Mouse (Mus musculus): Measurements from ENCODE around the gene Atg2a.

Atg2a gene

DNA sequence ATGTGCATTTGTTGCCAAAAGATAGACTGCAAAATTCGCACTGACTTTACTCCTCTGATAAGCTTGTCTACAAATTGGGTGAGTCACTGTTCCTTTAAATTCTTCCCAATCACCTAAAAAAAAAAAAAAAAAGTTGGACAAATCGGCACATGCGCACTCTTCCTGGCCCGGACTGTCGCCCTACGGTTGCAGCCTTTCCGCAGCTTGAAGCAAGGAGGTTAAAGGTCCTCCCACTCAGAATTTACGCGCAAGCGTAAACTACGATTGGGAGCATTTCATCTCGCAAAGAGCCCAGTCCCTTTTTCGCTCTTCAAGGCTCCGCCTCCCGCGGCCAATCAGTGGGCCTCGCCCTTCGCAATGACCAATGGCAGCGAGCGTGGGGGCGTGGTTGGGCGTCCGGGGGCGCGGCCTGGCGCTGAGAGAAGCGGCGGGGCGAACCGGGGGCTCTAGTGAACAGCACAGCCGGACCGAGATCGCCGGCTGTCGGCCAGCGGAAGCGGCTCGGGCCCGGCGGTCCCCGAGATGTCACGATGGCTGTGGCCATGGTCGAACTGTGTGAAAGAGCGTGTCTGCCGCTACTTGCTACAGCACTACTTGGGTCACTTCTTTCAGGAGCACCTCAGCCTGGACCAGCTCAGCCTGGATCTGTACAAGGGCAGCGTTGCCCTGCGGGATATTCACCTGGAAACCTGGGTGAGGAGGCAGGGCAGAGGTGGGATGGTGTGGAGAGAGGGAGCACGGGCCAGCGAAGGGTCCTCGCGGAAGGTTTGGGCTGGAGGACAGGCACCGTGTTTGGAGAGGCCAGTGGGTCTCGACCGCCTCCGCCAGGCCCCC is at the start of gene Atg2a:
Gene Atg2a (plus strand): TSS at position 395 of the 834 bp plus-strand sequence.
- DNase-seq, result peak; percentile 100

DNA sequence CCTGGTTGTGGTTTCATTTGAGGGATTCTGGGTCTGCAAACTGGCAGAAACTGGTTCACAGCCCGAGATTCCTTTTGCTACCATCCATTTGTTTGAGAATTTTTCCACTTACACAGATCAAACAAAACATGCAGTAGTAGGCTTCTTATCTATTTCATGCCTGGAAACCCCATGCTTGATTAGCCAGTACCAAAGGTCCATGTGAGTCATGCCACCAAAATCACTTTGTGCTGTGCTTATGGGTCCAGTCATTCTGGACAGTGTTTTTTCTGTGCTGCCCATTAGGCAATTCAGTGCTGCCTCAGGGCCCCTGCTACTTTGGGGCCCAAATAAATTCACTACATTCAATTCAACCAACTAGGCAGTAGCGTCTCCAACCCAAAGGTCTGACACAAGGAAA is 37.2 kb upstream of the Atg2a start:
- DNase-seq, result no peak

DNA sequence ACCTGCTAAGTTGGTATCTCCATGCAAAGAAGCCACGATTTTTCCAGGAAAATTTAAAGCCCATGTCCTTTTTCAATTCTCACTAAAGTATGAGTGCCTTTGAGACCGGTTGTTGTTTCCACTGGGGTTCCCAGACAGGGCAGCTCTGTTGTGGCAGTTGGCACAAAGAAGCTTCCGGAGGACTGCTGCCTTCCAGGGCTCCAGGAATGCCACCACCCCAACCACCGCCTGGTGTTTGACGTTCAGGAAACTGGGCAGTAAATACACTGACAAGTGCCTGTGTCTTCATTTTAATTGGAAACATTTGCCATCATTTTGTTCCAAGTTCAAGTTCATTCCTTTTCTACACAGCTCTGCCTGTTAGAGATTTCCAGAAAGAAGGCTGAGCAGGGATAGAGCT is 34.8 kb upstream of the Atg2a start:
- peak; percentile 71 for DNase-seq

DNA sequence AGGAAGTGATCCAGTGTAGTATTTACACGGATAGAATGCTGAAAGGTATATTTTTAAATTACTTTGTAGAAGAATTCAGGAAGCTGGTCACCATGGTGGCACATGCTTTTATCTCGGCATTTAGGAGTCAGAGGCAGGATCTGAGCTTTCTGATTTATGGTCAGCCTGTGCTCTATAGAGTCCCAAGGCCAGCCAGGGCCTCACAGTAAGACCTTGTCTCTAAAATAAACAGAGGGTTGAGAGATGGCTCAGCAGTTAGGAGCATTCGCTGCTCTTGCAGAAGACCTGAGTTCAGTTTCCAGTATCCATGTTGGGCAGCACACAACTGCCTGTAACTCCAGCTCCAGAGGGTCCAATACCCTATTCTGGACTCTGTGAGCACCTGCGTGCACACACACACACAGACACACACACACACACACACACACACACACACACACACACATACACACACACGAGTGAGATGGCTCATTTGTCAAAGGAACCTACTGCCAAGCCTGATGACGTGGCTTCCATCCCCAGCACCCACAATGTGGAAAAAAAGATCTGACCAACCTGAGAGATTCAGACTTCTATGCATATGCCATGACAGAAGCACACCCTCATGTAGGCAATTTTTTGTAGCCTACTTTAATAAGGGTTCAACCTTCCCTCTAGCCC is 25.3 kb upstream of the Atg2a start:
- no peak for DNase-seq

DNA sequence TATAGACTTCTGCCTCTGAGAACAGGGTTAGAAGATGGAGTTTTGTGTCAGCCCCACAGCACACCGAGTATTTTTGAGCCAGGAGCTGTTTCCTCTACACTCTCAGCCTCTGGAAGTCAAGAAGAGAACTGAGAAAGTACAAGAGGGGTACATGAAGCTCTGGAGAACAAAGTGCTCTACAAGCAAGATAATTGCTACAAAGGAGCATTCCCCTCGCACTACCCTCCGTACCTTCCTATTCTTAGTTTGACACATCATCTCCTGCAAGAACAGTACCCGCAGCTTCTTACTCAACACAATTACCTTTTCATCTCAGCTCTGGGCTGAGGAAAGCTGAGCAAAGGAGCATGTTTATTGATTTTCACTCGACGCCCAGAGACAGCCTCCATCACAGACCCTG is 22.9 kb upstream of the Atg2a start:
- no peak for DNase-seq

DNA sequence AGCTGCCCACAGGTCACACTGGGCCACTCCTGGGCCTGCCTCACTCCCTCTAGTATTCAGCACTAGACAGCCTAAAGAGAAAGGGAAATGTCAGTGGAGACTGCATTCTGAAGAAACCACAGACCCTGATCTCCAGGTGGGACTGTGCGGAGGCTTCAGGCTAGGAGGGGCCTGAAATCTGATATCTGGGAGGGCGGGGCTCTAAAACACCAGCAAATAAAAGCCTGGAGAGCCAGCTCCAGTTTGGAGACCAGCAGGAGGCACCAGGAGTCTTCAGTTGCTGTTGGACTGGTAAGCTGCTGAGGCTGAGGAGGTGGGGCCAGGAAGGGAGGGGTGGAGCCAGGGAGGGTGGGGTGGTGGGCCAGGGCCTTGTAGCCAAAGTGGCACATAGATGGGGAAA is 15.3 kb upstream of the Atg2a start, which contains the start of gene Gpha2:
Gene Gpha2 (plus strand): TSS at position 246 of the 400 bp plus-strand sequence.
- peak; percentile 44 for DNase-seq

DNA sequence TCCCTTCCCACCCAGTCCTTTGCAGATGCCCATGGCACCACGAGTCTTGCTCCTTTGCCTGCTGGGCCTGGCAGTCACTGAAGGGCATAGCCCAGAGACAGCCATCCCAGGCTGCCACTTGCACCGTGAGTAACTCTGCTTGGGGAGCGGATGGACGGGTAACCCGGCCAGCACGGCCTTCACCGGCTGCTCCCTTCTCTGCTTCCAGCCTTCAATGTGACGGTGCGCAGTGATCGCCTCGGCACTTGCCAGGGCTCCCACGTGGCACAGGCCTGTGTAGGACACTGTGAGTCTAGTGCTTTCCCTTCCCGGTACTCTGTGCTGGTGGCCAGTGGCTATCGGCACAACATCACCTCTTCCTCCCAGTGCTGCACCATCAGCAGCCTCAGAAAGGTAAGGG is 14.7 kb upstream of the Atg2a start:
- DNase-seq, result no peak

DNA sequence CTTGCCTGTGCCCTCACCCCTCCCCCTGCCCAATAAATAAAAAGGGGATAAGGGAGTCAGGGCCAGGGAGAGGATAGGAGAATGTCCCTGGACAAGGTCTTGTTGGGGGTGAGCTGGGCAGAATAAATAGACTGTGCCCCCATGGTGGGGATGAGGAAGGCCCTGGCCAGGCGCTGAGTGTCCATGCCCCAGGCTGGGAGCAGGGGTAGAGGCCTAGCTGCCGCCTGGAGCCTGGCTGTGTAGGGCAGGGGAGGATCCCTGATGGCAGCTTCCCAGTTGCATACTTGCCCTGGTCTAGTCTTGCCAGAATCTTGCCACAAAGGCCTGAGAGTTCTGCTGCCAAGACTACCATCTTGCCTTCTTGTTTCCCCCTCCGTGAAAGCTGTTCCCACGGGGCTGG is 13.6 kb upstream of the Atg2a start:
- no peak for DNase-seq

DNA sequence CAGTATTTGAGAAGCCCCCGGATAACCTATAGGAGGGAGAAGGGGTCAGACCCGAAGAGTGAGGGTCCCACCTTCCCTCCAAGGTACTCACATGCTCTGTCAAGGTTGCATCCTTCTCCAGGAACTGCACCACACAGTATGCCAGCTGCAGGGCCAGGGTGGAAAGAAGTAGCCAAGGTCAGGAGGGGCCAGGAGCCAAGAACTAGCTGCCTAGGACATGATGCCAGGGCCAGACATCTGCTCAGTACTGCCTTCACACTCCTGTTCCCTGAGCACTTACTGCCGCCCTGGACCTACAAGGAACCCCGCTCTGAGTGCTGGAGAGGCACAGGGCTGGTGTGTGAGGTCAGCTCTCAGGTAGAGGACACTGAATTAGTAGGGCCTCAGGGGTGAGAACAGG is 11.1 kb upstream of the Atg2a start:
- no peak for DNase-seq

DNA sequence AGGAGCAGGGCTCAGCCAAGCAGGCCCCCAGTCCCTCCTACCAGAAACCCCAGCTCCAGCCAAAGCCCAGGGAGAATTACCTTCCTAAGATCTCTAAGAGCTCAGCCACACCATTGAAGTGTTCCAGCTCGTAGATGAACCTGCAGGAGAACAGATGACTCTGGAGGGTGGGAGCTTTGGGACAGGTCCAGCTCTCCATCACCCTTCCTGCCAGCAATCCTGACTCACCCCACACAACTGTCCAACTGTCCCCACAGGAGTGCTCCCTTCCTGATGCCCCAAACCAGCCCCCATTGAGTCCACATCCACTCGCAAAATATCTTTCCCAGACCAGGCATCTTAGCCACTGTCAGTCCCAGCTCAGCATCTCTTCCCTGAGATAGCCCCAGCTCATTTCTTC is 10.4 kb upstream of the Atg2a start:
- DNase-seq, result no peak

DNA sequence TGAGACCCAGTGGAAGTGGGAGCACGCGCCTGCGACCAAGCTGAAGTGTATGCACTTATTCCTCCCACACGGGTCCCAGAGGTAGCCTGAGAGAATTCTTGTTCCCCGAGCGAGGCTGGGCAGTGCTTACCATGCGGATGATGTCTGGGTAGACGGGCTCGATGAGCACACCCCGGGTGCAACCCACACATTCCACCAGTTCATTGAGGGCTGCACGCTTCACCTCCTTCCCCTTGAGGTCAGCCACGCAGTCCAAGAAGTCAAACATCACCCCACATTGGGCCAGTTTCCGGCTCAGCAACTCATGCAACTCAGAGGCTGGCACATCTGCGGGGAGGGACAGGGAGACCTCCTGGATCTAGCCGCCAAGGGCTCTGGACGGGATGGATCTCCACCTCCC is 7.8 kb upstream of the Atg2a start:
- DNase-seq, result no peak

DNA sequence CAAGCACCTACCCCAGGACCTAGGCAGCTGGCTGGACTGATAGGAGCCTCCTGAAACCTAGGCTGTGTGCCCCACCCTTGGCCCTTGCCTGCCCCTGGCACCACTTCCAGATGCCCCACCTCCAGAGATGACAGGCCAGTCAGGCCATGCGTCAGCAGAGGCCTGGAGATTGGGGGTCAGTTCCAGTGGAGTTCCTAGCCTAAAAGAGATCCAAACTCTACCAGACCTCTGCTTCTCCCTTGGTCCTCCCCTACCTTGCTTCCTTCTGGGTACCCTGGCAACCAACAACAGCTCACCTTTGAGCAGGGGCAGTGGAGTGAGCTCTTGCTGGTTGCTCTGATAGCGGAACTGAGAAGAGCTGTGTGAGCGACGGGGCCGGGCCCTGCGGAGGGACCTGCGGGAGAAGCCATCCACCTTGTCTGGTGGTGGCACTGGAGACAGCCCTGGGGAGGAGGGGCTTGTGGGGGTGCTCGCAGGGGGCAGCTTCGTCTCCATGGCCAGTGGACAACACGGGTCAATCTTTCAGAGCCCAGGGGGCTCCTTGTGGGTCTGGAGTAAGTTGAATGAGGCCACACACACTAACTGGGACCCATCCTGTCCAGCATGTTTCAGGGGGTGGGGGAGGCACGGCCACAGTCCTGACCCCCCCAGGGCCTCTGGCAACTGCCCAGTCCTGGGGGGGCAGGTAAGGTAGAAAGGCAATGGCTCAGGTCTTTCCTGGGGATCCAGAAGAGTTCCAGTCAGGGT is 7.0 kb upstream of the Atg2a start:
- DNase-seq, result peak; percentile 25

DNA sequence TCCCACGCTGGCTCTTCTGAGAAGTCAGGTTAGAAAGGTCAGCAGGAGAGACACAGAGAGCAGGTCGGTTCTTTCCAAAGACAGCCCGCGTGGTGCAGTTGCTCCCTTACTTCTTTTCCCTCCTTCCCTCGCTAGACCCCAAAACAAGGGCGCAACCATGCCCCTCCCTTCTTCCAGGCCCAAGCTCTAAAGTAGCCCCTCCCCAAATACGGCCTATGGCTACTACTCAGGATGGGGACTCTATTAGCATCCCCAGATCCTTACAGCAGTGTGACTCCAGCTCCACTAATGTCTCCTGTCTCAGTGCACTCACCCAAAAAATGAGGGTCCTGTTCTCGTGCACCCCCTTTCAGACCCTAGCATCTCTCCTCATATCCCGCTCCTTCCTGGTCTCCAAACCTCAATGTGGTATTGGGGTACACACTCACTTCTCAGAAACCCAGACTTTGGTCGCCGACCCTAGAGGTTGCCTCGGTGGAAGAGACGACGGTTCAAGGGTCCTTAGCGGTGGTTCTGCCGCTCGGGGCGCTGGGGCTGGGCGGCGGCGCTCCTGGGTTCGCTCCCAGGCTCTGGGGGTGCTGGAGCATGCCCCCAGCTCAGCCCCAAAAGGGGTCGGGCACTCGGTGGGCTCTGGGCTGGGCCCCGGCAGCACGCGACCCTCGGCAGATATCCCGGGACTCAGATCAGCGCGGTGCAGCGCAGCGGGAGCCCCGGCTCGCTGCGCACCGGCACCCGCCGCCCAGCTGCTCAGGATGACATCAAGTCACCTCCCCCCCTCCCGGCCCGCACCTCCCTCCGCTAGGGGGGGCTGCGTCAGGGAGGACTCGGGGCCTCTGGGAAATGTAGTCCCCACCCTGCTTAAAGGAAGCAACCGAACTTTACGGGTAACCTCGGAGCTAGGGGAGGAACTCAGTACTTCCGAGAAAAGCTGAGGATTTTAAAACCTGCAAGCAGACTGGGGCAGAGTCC is 6.1 kb upstream of the Atg2a start, which contains the start of gene Ppp2r5b:
Gene Ppp2r5b (minus strand): TSS at position 789 of the 969 bp plus-strand sequence.
- DNase-seq, result peak; percentile 98

DNA sequence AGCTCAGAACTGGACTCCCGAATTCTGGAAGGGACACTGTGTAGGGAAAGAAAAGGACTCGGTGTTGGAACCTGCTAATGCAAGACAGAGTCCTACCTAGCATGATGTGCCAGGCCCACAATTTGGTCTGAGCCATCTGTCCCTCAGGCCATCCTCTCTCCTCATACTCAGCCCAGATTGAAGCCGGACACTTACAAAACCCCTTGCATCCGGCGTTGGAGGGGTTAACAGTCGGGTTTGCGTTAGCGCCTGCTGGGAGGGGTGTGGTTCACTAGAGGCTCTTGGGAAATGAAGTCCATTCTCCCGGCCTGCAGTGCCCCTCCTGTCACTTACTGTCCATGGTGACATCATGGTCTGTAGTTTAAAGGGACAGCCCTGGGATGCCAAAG is 5.4 kb upstream of the Atg2a start:
- DNase-seq, result peak; percentile 97

DNA sequence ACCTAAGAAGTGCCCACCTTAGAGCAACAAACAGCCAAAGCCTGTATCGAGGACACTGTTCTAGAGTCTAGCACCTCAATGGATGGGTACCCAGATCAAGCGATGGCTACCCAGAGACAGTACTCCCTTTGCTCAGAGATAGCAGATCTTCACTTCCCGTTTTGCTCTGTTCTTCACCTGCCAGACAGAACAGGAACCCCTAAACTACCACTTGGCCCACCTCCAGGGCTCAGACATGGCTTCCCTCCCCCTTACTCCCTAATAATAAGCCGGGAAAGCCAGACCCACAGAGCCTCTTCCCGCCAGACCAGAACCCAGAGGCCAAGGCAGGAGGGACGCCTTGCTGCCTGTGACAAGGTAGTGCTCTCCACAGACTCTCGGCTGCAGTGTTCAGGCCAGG is 4.6 kb upstream of the Atg2a start:
- peak; percentile 19 for DNase-seq

DNA sequence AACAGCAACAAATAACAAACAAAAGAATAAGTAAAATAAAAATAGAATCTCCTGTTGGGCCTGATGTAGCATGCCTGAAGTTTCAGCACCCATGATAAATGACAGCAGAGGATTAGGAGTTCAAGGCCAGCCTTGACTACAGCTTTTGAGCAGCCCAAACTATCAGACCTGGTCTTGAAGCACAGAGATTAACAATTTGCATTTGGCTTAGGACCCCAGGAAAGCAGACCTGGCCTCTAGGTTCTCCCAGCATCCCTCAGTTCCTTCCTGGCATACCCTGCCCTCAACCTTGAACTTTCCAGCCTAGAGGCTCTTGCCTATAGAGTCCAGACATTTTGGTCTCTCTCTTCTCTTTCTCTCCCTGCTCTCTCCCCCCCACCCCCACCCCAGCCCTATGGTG is 2.7 kb upstream of the Atg2a start:
- DNase-seq, result no peak

DNA sequence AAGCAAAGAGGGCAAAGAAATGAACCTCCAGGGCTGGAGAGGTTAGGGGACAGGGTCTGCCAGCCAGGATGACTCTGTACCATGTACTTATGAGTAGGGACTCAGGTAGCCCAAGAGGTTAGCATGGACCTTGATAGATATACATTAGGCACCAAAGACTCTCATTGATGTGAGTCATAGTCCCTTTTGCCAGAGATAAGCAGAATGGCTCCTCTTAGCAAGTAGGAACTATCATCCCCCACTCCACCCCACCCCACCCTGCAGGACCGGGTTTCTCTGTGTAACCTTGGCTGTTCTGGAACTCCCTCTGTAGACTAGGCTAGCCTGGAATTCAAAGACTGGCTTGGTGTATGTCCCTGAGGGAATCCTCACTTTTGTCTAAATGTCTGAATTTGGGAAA is 1.3 kb upstream of the Atg2a start:
- no peak for DNase-seq

DNA sequence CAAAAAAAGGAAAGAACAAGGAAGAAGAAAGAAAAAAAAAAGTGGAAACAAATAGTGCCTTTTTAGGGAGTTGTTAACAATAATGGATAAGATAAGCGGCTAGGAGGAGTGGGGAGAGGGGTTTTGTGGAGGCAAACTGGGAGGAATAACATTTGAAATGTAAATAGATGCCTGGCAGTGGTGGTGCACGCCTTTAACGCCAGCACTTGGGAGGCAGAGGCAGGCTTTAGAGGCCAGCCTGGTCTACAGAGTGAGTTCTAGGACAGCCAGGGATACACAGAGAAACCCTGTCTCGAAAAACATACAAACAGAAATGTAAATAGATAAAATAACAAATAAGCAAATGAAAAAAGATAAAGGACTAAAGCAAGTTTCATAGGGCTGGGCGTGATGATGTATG is 743 bp upstream of the Atg2a start:
- DNase-seq, result no peak

DNA sequence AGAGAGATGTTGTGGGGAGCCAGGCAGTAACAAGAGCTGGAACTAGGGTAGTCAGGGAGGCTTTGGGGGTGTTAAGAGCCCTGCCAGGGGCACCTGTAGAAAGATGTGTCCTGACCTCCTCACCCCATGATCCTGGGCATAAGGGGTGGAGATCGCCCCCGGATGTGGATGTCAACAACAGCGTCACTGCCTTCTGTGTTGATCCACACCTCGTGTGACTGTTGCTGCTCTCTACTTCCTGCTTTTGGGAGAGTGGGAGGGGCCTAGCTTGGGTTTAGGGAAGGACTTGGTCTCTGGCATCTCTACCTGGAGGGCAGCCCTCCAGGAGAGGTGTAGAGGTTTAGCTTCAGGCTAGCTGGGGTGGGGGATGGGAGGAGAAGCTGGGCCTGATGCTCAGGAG is 813 bp downstream of the Atg2a start:
- peak; percentile 84 for DNase-seq

DNA sequence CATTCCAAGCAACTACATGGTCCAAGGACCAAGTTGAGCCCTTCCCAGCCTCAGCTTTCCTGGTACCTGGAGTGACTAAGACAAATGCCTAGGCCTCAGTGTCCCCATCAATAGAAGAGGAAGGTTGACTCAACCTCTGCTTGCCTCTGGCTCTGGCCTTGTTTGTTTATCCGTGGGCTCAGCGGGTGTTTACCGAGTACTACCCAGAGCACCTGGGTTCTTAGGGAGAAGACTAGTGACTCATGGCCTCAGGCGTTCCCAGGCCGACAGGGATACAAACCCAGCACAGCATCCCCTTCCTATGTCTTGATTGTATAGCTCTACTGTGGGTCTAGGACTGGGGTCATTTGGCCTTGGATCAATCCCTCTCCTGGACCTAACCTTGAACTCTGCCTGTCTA is 1.8 kb downstream of the Atg2a start:
- DNase-seq, result no peak

DNA sequence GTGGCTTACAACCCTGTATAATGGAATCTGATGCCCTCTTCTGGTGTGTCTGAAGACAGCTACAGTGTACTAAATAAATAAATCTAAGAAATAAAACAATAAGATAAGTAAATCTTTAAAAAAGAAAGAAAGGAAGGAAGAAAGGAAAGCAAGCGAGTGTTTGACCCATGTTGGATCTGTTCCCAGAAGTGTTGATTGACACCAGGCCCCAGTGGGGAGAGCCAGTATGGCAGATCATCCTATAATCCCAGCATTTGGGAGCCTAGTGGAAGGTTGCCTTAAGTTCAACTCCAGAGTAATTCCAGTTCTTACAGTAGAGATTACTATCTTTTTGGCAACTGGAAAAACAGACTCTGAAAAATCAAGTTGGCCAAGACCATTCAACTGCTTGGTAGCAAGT is 4.3 kb downstream of the Atg2a start:
- DNase-seq, result no peak

DNA sequence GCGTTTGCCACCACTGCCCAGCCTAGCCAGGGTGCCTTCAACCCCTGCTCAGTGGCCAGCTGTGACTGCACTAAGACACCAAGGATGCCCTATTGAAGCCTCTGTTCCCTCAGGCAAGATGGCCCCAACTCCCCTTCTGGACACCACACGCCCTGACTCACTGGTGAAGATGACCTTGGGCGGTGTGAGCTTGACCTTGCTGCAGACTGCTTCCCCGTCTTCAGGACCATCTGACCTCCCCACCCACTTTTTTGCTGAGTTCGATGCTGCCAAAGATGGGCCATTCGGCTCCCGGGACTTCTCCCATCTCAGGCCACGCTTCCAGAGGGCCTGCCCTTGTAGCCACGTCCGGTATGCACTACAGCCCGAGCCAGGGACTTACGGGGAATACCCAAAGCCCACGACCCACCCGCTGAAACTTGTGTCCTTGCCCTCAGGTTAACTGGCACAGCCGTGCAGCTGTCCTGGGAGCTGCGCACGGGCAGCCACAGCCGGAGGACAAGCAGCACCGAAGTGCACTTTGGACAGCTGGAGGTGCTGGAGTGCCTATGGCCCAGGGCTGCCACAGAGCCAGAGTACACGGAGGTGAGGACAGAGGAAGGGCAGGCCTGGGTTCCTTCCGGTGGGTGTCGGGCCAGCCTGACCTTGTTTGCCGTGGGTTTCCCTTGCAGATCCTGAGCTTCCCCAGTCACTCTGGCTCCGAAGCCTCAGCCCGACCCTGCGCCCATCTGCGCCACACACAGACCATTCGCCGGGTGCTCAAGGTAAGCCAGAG is 6.2 kb downstream of the Atg2a start:
- DNase-seq, result no peak

Measured in lung, postnatal 10 days (tissue).